Mouse (Mus musculus): ENCODE results near the gene Trpm8.

DNA sequence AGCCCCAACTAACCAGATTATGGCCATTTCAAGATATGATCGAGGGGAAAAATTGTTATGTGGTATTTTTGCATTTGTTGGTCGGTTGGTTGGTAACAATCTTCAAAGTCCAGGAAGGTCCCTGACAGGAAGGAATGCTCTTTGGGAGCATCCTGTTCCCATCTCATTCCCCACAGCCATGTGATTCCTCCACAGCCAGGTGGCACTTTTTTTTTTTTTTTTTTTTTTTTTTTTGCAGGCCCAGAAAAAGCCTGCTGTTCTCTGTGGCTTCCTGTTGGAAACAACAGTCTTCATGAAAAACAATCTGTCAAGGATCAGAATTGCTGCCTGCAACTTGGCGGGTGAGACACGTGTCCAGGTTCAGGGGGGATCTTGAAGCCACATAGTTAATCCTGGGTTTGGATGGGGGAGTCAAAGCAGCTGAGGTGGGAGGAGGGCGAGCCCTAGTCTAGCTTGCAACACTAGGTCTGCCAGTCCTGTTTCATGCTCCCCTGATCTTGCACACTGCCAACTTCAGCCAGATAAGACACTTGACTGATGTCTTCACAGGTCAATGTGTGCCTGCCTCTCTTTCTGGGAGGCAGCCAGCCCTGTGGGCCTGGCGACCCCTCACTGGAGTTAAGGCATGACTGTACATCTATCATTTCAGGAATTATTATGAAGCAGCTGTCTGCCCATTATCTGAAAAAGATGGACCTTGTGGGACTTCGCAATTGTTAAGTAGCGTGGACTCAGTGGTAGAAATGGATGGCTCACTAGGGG lies 18.4 kb upstream of the Trpm8 start:
- TF ChIP-seq CTCF (IDR thresholded peaks at IDR 0.05; ENCODE audit: extremely low read depth, insufficient read length, insufficient replicate concordance, low read depth, low read length) = no peak
- no peak for TF ChIP-seq POLR2A (IDR thresholded peaks at IDR 0.05; ENCODE audit: low read depth, low read length)
